Mouse (Mus musculus): ENCODE results near the gene Pidd1.

DNA sequence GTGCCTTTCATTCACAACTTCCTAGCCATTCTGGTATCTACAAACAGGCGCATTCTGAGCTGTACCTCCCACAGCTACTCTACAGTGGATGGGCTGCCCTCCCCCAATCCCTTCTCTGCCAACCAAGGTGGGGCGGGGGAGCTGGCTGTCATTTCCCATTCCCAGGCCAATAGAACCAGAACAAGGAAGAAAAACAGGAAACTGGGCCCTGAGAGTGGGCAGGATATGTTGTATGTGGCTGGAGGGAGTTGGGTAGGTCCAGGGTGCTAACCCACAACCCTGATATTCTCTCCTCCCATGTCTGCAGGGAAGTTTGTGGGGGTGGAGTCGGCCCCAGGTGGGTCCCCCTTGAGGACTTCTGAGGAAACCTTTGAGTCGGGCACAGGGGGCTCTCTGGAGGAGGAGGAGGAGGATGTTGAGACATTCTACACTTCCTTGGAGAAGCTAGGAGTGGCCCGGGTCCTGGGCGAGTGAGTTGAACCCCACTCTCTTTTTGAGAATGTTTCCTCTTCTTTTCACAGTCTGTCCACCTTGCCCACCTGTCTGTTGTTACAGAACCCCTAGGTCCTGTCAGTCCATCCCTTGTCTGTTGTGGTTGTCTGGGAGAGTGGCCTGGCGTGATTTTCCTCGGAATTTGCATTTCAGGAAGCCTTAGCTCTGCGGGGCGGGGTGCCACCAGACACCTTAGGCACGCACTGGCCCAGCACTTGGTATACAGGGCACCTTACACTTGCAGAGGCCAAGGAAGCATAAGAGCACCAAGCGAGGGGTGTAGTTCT is 20.2 kb upstream of the Pidd1 start:
- TF ChIP-seq CTCF (IDR thresholded peaks at IDR 0.05; ENCODE audit: low read depth) (no peak), EP300 (IDR thresholded peaks at IDR 0.05; ENCODE audit: low read depth) (no peak)
